Mouse (Mus musculus): ENCODE data around the gene Spata31. TPM values are rescaled to one million over a fixed set of nuclear protein-coding genes. Genes with fewer than 3 reads are reported as not detected.

Gene Spata31
- not detected in 2 replicates for polyA plus RNA-seq (2014; fragmentation: Nextera tagmentation; extraction: Ambion mirVana)

- WGBS = 46% methylated on average over 1 of the region's 1 CpGs
- Histone ChIP-seq H3K27ac (replicated peaks in 1 of 2; ENCODE audit: control insufficient read depth in 1 of 2, insufficient read depth in 1 of 2, low read depth in 2 of 2, low read length in 2 of 2) (no peak within 1 kb of the TSS), H3K36me3 (ENCODE audit: control insufficient read depth, insufficient read depth, low read length) (no peaks in the 10 kb centered on the region), H3K9me3 (ENCODE audit: control insufficient read depth, low read length) (no peaks in the 10 kb centered on the region), H3K27me3 (ENCODE audit: control insufficient read depth, insufficient read depth, low read length) (no peaks in the 10 kb centered on the region), H3K9ac (ENCODE audit: low read length) (no peak within 1 kb of the TSS), H3K4me3 (ENCODE audit: control insufficient read depth in 1 of 2, insufficient read depth in 1 of 2, low read depth in 1 of 2, low read length in 2 of 2) (no peak within 1 kb of the TSS), H3K4me2 (ENCODE audit: low read length) (no peak within 1 kb of the TSS), H3K4me1 (ENCODE audit: control insufficient read depth in 2 of 2, insufficient read depth in 2 of 2, low read length in 2 of 2) (no peaks in the 10 kb centered on the region)
- no peak for ATAC-seq (ENCODE audit: insufficient number of reproducible peaks, insufficient read depth, low FRiP score, low read depth)
These were observed at the start of gene Spata31 for GRCm38 (mm10) chr13:64917191-64917590. Gene Spata31 (plus strand): TSS chr13:64917406.

DNA sequence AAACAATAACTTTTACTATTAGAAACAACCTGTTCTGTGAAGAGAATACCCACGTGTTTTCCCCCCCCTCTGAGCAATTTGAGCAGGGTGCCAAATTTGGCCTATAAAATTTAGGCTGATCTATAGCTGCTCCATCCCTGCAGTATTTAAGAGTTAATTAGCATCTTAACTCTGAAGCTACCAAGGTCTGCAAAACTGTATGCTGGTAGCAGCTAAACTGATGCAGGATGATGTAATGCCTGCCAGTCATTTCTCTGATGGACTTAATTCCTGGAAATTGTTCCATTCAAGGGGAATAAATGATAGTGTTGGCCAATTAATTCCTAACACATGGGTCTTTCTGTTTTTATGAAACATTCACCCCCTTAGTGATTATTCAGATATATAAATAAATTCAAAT is 14.1 kb upstream of the Spata31 start:
- Histone ChIP-seq H3K9me3 (ENCODE audit: control insufficient read depth, low read length) (no peaks in the 10 kb centered on the region), H3K4me2 (ENCODE audit: low read length) (no peak overlapping the region), H3K27ac (replicated peaks in 1 of 2; ENCODE audit: control insufficient read depth in 1 of 2, insufficient read depth in 1 of 2, low read depth in 2 of 2, low read length in 2 of 2) (no peak overlapping the region), H3K4me1 (ENCODE audit: control insufficient read depth in 2 of 2, insufficient read depth in 2 of 2, low read length in 2 of 2) (no peaks in the 10 kb centered on the region; a peak in 1 of 4 replicates), H3K4me3 (ENCODE audit: control insufficient read depth in 1 of 2, insufficient read depth in 1 of 2, low read depth in 1 of 2, low read length in 2 of 2) (no peak overlapping the region), H3K9ac (ENCODE audit: low read length) (no peak overlapping the region), H3K36me3 (ENCODE audit: control insufficient read depth, insufficient read depth, low read length) (no peaks in the 10 kb centered on the region), H3K27me3 (ENCODE audit: control insufficient read depth, insufficient read depth, low read length) (no peaks in the 10 kb centered on the region)
- ATAC-seq (ENCODE audit: insufficient number of reproducible peaks, insufficient read depth, low FRiP score, low read depth) = no peak
- WGBS = 51% methylated on average over 1 of the region's 1 CpGs

GRCm38 (mm10) chr13:64903585-64904208 is 13.5 kb upstream of the Spata31 start, which contains the start of gene Cntnap3:
Gene Cntnap3 (minus strand): TSS chr13:64903955.
- H3K4me1 ChIP-seq (ENCODE audit: control insufficient read depth in 2 of 2, insufficient read depth in 2 of 2, low read length in 2 of 2) = no peaks in the 10 kb centered on the region; a peak in 1 of 4 replicates
- no peak for ATAC-seq (ENCODE audit: insufficient number of reproducible peaks, insufficient read depth, low FRiP score, low read depth)
- no peak within 1 kb of the TSS for H3K27ac ChIP-seq (replicated peaks in 1 of 2; ENCODE audit: control insufficient read depth in 1 of 2, insufficient read depth in 1 of 2, low read depth in 2 of 2, low read length in 2 of 2)
- no peaks in the 10 kb centered on the region for H3K36me3 ChIP-seq (ENCODE audit: control insufficient read depth, insufficient read depth, low read length)
- no peak within 1 kb of the TSS for H3K4me3 ChIP-seq (ENCODE audit: control insufficient read depth in 1 of 2, insufficient read depth in 1 of 2, low read depth in 1 of 2, low read length in 2 of 2)
- H3K9ac ChIP-seq (ENCODE audit: low read length) = no peak within 1 kb of the TSS
- 10% methylated on average over 16 of the region's 16 CpGs for WGBS
- peak within 1 kb of the TSS; percentile 39 for H3K4me2 ChIP-seq (ENCODE audit: low read length)
- no peaks in the 10 kb centered on the region for H3K9me3 ChIP-seq (ENCODE audit: control insufficient read depth, low read length)
- no peaks in the 10 kb centered on the region for H3K27me3 ChIP-seq (ENCODE audit: control insufficient read depth, insufficient read depth, low read length)

Other genes with a start within 250 kb of the Spata31 start
- not detected in 2 replicates for gene Cntnap3, start 13.5 kb upstream of the Spata31 start, polyA plus RNA-seq (2014; fragmentation: Nextera tagmentation; extraction: Ambion mirVana)
- not detected in 2 replicates for gene Spata31d1c, start 115.7 kb downstream of the Spata31 start, polyA plus RNA-seq (2014; fragmentation: Nextera tagmentation; extraction: Ambion mirVana)
- not detected in 2 replicates for gene Prss47, start 135.4 kb downstream of the Spata31 start, polyA plus RNA-seq (2014; fragmentation: Nextera tagmentation; extraction: Ambion mirVana)
- 37.6 and 39.9 TPM in 2 replicates for gene Mfsd14b, start 195.6 kb downstream of the Spata31 start, polyA plus RNA-seq (2014; fragmentation: Nextera tagmentation; extraction: Ambion mirVana)
- gene Olfr465-ps1, start 220.7 kb downstream of the Spata31 start, polyA plus RNA-seq (2014; fragmentation: Nextera tagmentation; extraction: Ambion mirVana) = not detected in 2 replicates
- not detected in 2 replicates for gene Olfr466, start 232.8 kb downstream of the Spata31 start, polyA plus RNA-seq (2014; fragmentation: Nextera tagmentation; extraction: Ambion mirVana)

All from heart, embryonic 14.5 days (tissue).